In genomic region chr12:50932496-50932895, GRCm38 (mm10) we compare ENCODE assay signal across 17 mouse cellular contexts.
"Had no signal": no experiment of that assay in that cellular context is flagged by ENCODE, and none has a peak within 500 bp of the region (broad histone marks: within the 10 kb centered on the region; RNA-seq: fewer than 3 reads in every experiment).

No protein-coding gene starts in this region.

- DNase-seq: left cerebral cortex, postnatal 4 days; liver; liver, embryonic 13.5 days; liver, postnatal 0 days; lung, adult 18-20 months; lung, adult 2 months; lung, embryonic 14.5 days; lung, postnatal 10 days; lung, postnatal 14 days; lung, postnatal 36 days; lung, postnatal 4 days; midbrain, embryonic 14.5 days had no signal

- ATAC-seq: liver, embryonic 12.5 days; liver, postnatal 0 days; lung, postnatal 0 days; midbrain, embryonic 13.5 days; midbrain, embryonic 15.5 days; midbrain, embryonic 16.5 days had no signal
